In genomic region chr10:120201961-120202402, GRCm38 (mm10) we compare ENCODE assay signal across 8 mouse cellular contexts. TPM values are rescaled to one million over a fixed set of nuclear protein-coding genes. Genes with fewer than 3 reads are reported as not detected.
DNase-seq lines count a peak whose midpoint lies in the region; ATAC-seq and TF ChIP-seq lines count a peak whose summit lies in the region.

Gene Irak3 (minus strand): TSS chr10:120202130.

- DNase-seq in CD4-positive helper T cell, adult 2 months (ENCODE audit: low read depth, low spot score) = peak; percentile 80
- peak; percentile 87 for DNase-seq in brain, embryonic 14.5 days (ENCODE audit: low read depth)
- DNase-seq in kidney, postnatal 0 days (ENCODE audit: low spot score) = peak; percentile 91
- peak; percentile 54 to 63 (median 59) for DNase-seq in liver, embryonic 14.5 days (ENCODE audit: low read depth in 3 of 3, low spot score in 3 of 3)
- DNase-seq in neural tube, embryonic 10.5 days (ENCODE audit: extremely low spot score, low spot score) = peak; percentile 89

- H3K36me3 ChIP-seq in heart, embryonic 13.5 days = no peaks in the 10 kb centered on the region
- H3K36me3 ChIP-seq in kidney, postnatal 0 days (ENCODE audit: insufficient read depth, low read length) = no peaks in the 10 kb centered on the region
- H3K36me3 ChIP-seq in liver, embryonic 14.5 days (replicated peaks; ENCODE audit: control insufficient read depth, insufficient read depth, low read depth) = no peaks in the 10 kb centered on the region
- H3K36me3 ChIP-seq in stomach, embryonic 16.5 days (ENCODE audit: control insufficient read depth, insufficient read depth, low read length) = no peaks in the 10 kb centered on the region

- TF ChIP-seq CTCF in brain, embryonic 14.5 days (IDR thresholded peaks at IDR 0.05; ENCODE audit: borderline replicate concordance, extremely low read depth, insufficient read depth, insufficient read length) = peak; percentile 99
- peak; percentile 99 for TF ChIP-seq CTCF in kidney, postnatal 0 days (IDR thresholded peaks at IDR 0.05; ENCODE audit: low read depth)
- peak; percentile 97 for TF ChIP-seq CTCF in liver, embryonic 14.5 days (IDR thresholded peaks at IDR 0.05; ENCODE audit: low read depth)

- 1% methylated on average over 13 of the region's 13 CpGs for WGBS in heart, embryonic 13.5 days
- under 1% methylated on average over 13 of the region's 13 CpGs for WGBS in kidney, postnatal 0 days
- under 1% methylated on average over 13 of the region's 13 CpGs for WGBS in liver, embryonic 14.5 days (ENCODE audit: insufficient replicate concordance)
- 2% methylated on average over 13 of the region's 13 CpGs for WGBS in stomach, embryonic 16.5 days

- peaks cover 7% of the 10 kb centered on the region; the same call in 1 of the 2 replicates for H3K4me1 ChIP-seq in heart, embryonic 13.5 days
- H3K4me1 ChIP-seq in kidney, postnatal 0 days (replicated peaks; ENCODE audit: insufficient read depth, low read length) = no peaks in the 10 kb centered on the region
- H3K4me1 ChIP-seq in liver, embryonic 14.5 days (replicated peaks; ENCODE audit: control insufficient read depth in 2 of 2, insufficient read depth in 2 of 2, low read length in 1 of 2) = no peaks in the 10 kb centered on the region; a peak in 2 of 4 replicates
- no peaks in the 10 kb centered on the region for H3K4me1 ChIP-seq in stomach, embryonic 16.5 days (ENCODE audit: control insufficient read depth, insufficient read depth, low read length)

- no peaks in the 10 kb centered on the region for H3K9me3 ChIP-seq in heart, embryonic 13.5 days
- H3K9me3 ChIP-seq in kidney, postnatal 0 days (replicated peaks; ENCODE audit: low read length) = no peaks in the 10 kb centered on the region
- no peaks in the 10 kb centered on the region for H3K9me3 ChIP-seq in liver, embryonic 14.5 days (ENCODE audit: control insufficient read depth, low read length)
- no peaks in the 10 kb centered on the region for H3K9me3 ChIP-seq in stomach, embryonic 16.5 days (replicated peaks; ENCODE audit: control insufficient read depth, low read length)

- H3K9ac ChIP-seq in heart, embryonic 13.5 days = peak within 1 kb of the TSS; percentile 77
- H3K9ac ChIP-seq in kidney, postnatal 0 days (ENCODE audit: low read depth, low read length) = peak within 1 kb of the TSS; percentile 59; the same call in 1 of the 2 replicates
- peak within 1 kb of the TSS; percentile 54 for H3K9ac ChIP-seq in liver, embryonic 14.5 days (replicated peaks)
- H3K9ac ChIP-seq in stomach, embryonic 16.5 days (ENCODE audit: low read length) = peak within 1 kb of the TSS; percentile 68

- peak within 1 kb of the TSS; percentile 96 for H3K4me2 ChIP-seq in heart, embryonic 13.5 days
- H3K4me2 ChIP-seq in kidney, postnatal 0 days (ENCODE audit: low read length) = peak within 1 kb of the TSS; percentile 84
- H3K4me2 ChIP-seq in liver, embryonic 14.5 days (ENCODE audit: low read depth) = peak within 1 kb of the TSS; percentile 97
- peak within 1 kb of the TSS; percentile 76 for H3K4me2 ChIP-seq in stomach, embryonic 16.5 days (ENCODE audit: low read depth, low read length)

- TF ChIP-seq EP300 in liver, embryonic 14.5 days (IDR thresholded peaks at IDR 0.05; ENCODE audit: low read depth) = no peak

- H3K4me3 ChIP-seq in heart, embryonic 13.5 days = peak within 1 kb of the TSS; percentile 65
- H3K4me3 ChIP-seq in kidney, postnatal 0 days (replicated peaks; ENCODE audit: low read depth, low read length) = peak within 1 kb of the TSS; percentile 61
- H3K4me3 ChIP-seq in liver, embryonic 14.5 days (ENCODE audit: insufficient read depth in 1 of 2, low read depth in 2 of 2, low read length in 2 of 2) = peak within 1 kb of the TSS; percentile 44 to 65
- peak within 1 kb of the TSS; percentile 61 for H3K4me3 ChIP-seq in stomach, embryonic 16.5 days (replicated peaks; ENCODE audit: low read length)

- no peak for TF ChIP-seq POLR2A in brain, embryonic 14.5 days (IDR thresholded peaks at IDR 0.05; ENCODE audit: borderline replicate concordance, extremely low read depth, insufficient read depth, insufficient read length, poor library complexity, severe bottlenecking)

- ATAC-seq in erythroblast, adult 5-6 weeks (replicated peaks; ENCODE audit: low FRiP score, poor library complexity, severe bottlenecking) = peak; percentile 89
- ATAC-seq in heart, embryonic 13.5 days (ENCODE audit: extremely low read depth, insufficient number of reproducible peaks, low FRiP score, low TSS enrichment) = peak; percentile 39; the same call in 1 of the 2 replicates
- peak; percentile 48; the same call in 1 of the 2 replicates for ATAC-seq in kidney, postnatal 0 days (replicated peaks; ENCODE audit: low FRiP score, low read depth)
- peak; percentile 61 for ATAC-seq in liver, embryonic 14.5 days (ENCODE audit: insufficient read depth)
- ATAC-seq in stomach, embryonic 16.5 days (ENCODE audit: insufficient read depth, low FRiP score) = no peak

- H3K27ac ChIP-seq in heart, embryonic 13.5 days (replicated peaks) = no peak within 1 kb of the TSS
- peak within 1 kb of the TSS; percentile 31; the same call in 1 of the 2 replicates for H3K27ac ChIP-seq in kidney, postnatal 0 days
- no peak within 1 kb of the TSS for H3K27ac ChIP-seq in liver, embryonic 14.5 days
- H3K27ac ChIP-seq in stomach, embryonic 16.5 days (ENCODE audit: low read length) = peak within 1 kb of the TSS; percentile 5; the same call in 1 of the 2 replicates

- H3K27me3 ChIP-seq in heart, embryonic 13.5 days (replicated peaks) = peaks cover 39% of the 10 kb centered on the region
- H3K27me3 ChIP-seq in kidney, postnatal 0 days (ENCODE audit: insufficient read depth, low read length) = no peaks in the 10 kb centered on the region
- peaks cover 10% of the 10 kb centered on the region for H3K27me3 ChIP-seq in liver, embryonic 14.5 days (ENCODE audit: control insufficient read depth, insufficient read depth, low read length)
- H3K27me3 ChIP-seq in stomach, embryonic 16.5 days (ENCODE audit: control insufficient read depth, insufficient read depth, low read length) = peaks cover 5% of the 10 kb centered on the region; the same call in 1 of the 2 replicates

RNA-seq across cellular contexts. Expression of gene Irak3, which starts in this region (rescaled TPM):
- polyA plus RNA-seq in brain, embryonic 14.5 days (2012; rRNA removed) = 0.19 and 0.40 TPM in 2 replicates
- 17.3 and 37.1 TPM in 2 replicates for total RNA-seq in erythroblast, adult 5-6 weeks (2015; ENCODE audit: low replicate concordance)
- 5.7 and 9.2 TPM in 2 replicates for total RNA-seq in erythroblast, adult 5-6 weeks (2017; ENCODE audit: low replicate concordance)
- 0.25 and 0.56 TPM in 2 replicates for polyA plus RNA-seq in heart, embryonic 13.5 days (2015; fragmentation: Nextera tagmentation; extraction: Ambion mirVana)
- polyA plus RNA-seq in kidney, postnatal 0 days (2015; fragmentation: Nextera tagmentation; extraction: Ambion mirVana) = 1.5 TPM in 2 replicates
- 0.70 and 0.78 TPM in 2 replicates for polyA plus RNA-seq in liver, embryonic 14.5 days (2012; rRNA removed)
- polyA plus RNA-seq in liver, embryonic 14.5 days (2014; fragmentation: Nextera tagmentation; extraction: Ambion mirVana) = 0.85 and 1.4 TPM in 2 replicates
- polyA plus RNA-seq in stomach, embryonic 16.5 days (2015; fragmentation: Nextera tagmentation; extraction: Ambion mirVana) = 1.1 TPM in 2 replicates

Comparison
In these comparisons a context has a peak if more than half of its experiments do, and no peak if none do; other contexts are left out.
1. Peak in DNase-seq in brain, embryonic 14.5 days; RNA of the gene not detected or under 1 TPM.
2. Peak in ATAC-seq, H3K4me3 ChIP-seq, H3K9ac ChIP-seq and H3K4me2 ChIP-seq in heart, embryonic 13.5 days; RNA of the gene not detected or under 1 TPM.
3. H3K27ac ChIP-seq: peak in kidney, postnatal 0 days (single experiment) and stomach, embryonic 16.5 days (single experiment); none in heart, embryonic 13.5 days (single experiment) and liver, embryonic 14.5 days (single experiment).
4. Peak in every context shown above with its lines, with median percentiles within 50 percentile points of each other: DNase-seq, CTCF ChIP-seq, H3K4me2 ChIP-seq, H3K4me3 ChIP-seq and H3K9ac ChIP-seq.